Mouse (Mus musculus) heart, adult 8-10 months (tissue): ENCODE results near the gene Mark3. TPM values are rescaled to one million over a fixed set of nuclear protein-coding genes. Genes with fewer than 3 reads are reported as not detected.

Source experiments
- DNase-seq: peaks from one replicate; pipeline ENCODE4 v3.0.0; 2022; ENCODE audit warnings: low spot score
- total RNA-seq, 4 experiments: library from RNA; stranded (reverse); gene quantifications; 2 replicates each; pipeline ENCODE4 v1.2.4; 2022

The Mark3 gene
- total RNA-seq, 4 experiments from 2014 or later, result 46.0 to 50.4 (median 47.1) TPM

- no peak for DNase-seq
Observed at GRCm38 (mm10) chr12:111694880-111695804, 120.8 kb downstream of the Mark3 start.

GRCm38 (mm10) chr12:111696239-111696638 lies 121.9 kb downstream of the Mark3 start:
- peak; percentile 84 for DNase-seq

GRCm38 (mm10) chr12:111697708-111698107 lies 123.4 kb downstream of the Mark3 start:
- no peak for DNase-seq

GRCm38 (mm10) chr12:111698346-111698913 lies 124.1 kb downstream of the Mark3 start:
- no peak for DNase-seq

- DNase-seq, result no peak
Observed at GRCm38 (mm10) chr12:111699542-111699941, 125.2 kb downstream of the Mark3 start.

GRCm38 (mm10) chr12:111700920-111701458 lies 126.7 kb downstream of the Mark3 start:
- DNase-seq, result no peak

- DNase-seq, result no peak
Observed at GRCm38 (mm10) chr12:111703301-111703700, 129.0 kb downstream of the Mark3 start.

- DNase-seq, result peak; percentile 78
Observed at GRCm38 (mm10) chr12:111704609-111705008, 130.3 kb downstream of the Mark3 start.

GRCm38 (mm10) chr12:111705186-111705973 lies 131.1 kb downstream of the Mark3 start:
- DNase-seq, result peak; percentile 91

Other genes with a start within 250 kb of the Mark3 start
- 10 to 100 TPM; 45.5 to 59.7 (median 53.9) TPM for gene Cdc42bpb, start 196.8 kb upstream of the Mark3 start, total RNA-seq
- not detected for gene Lbhd2, start 167.7 kb upstream of the Mark3 start, total RNA-seq
- 1 to 10 TPM; 2.1 to 3.6 (median 3.0) TPM for gene Exoc3l4, start 157.5 kb upstream of the Mark3 start, total RNA-seq
- 10 to 100 TPM; 25.2 to 49.3 (median 41.6) TPM for gene Tnfaip2, start 132.1 kb upstream of the Mark3 start, total RNA-seq
- gene Gm266, start 88.7 kb upstream of the Mark3 start, total RNA-seq, result under 1 TPM in 2 of 4 experiments, not detected in 2; 0.22 to 0.35 TPM
- gene Eif5, start 36.5 kb upstream of the Mark3 start, total RNA-seq, result 100 to 1,000 TPM; 155 to 196 (median 171) TPM
- gene Ckb, start 97.8 kb downstream of the Mark3 start, total RNA-seq, result 10 to 100 TPM; 57.4 to 70.8 (median 63.8) TPM
- 1 to 10 TPM; 4.0 to 5.9 (median 4.9) TPM for gene Trmt61a, start 103.6 kb downstream of the Mark3 start, total RNA-seq
- gene Bag5, start 138.7 kb downstream of the Mark3 start, total RNA-seq, result 10 to 100 TPM; 18.9 to 20.1 (median 19.6) TPM
- gene Apopt1, start 138.7 kb downstream of the Mark3 start, total RNA-seq, result 10 to 100 TPM; 33.7 to 37.7 (median 35.0) TPM
- gene Klc1, start 184.3 kb downstream of the Mark3 start, total RNA-seq, result 10 to 100 TPM; 73.6 to 90.4 (median 83.5) TPM
- gene Xrcc3, start 239.3 kb downstream of the Mark3 start, total RNA-seq, result 1 to 10 TPM in 1 of 4 experiments, under 1 TPM in 3; 0.54 to 1.1 (median 0.77) TPM
- 10 to 100 TPM; 57.5 to 90.1 (median 67.6) TPM for gene Zfyve21, start 239.6 kb downstream of the Mark3 start, total RNA-seq